Comparison of ENCODE assay signal across 24 mouse cellular contexts in the genomic region with DNA sequence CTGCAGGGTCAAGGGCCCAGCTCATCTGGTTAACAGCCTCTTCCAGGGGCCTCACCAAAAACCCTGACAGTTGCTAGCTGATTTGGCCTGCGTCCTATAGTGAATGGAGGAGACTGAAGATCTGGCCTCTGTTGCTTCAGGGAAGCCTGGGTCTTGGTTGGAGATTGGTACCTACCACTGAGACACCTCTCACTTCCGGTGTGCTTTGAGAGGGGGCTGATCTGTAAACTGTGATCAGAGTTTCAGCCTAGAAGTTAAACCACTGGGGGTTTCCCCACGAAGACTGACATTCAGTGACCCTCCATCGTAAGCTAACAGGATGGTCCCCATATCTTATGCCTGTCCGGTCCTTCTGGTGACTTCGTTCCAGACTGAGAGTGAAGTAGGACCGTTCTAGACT.
"Had no signal": no experiment of that assay in that cellular context is flagged by ENCODE, and none has a peak within 500 bp of the region (broad histone marks: within the 10 kb centered on the region; RNA-seq: fewer than 3 reads in every experiment).

No protein-coding gene starts in this region.

- H3K4me3 ChIP-seq: layer of hippocampus, adult 2 months; limb, embryonic 10.5 days; limb, embryonic 13.5 days; liver, embryonic 12.5 days; liver, embryonic 15.5 days; lung, embryonic 15.5 days; megakaryocyte, embryonic 14.5 days; midbrain, embryonic 10.5 days; neural tube, embryonic 12.5 days; neural tube, embryonic 15.5 days had no signal

- H3K9me3 ChIP-seq: limb, embryonic 10.5 days; limb, embryonic 13.5 days; liver, embryonic 12.5 days; liver, embryonic 15.5 days; lung, embryonic 15.5 days; megakaryocyte, embryonic 14.5 days; midbrain, embryonic 10.5 days; neural tube, embryonic 12.5 days; neural tube, embryonic 15.5 days had no signal

- H3K27ac ChIP-seq: kidney, postnatal 0 days; layer of hippocampus, adult 2 months; limb, embryonic 13.5 days; liver, embryonic 12.5 days; liver, embryonic 15.5 days; lung, embryonic 15.5 days; midbrain, embryonic 10.5 days; neural tube, embryonic 12.5 days; neural tube, embryonic 15.5 days; stomach, postnatal 0 days had no signal

- H3K9ac ChIP-seq: limb, embryonic 13.5 days; liver, embryonic 12.5 days; liver, embryonic 15.5 days; lung, embryonic 15.5 days; neural tube, embryonic 12.5 days; neural tube, embryonic 15.5 days had no signal

- H3K27me3 ChIP-seq: limb, embryonic 13.5 days; liver, embryonic 15.5 days; lung, embryonic 15.5 days; neural tube, embryonic 12.5 days; neural tube, embryonic 15.5 days had no signal

- H3K4me1 ChIP-seq: liver, embryonic 12.5 days; liver, embryonic 15.5 days; lung, embryonic 15.5 days; megakaryocyte, embryonic 14.5 days; midbrain, embryonic 10.5 days; neural tube, embryonic 12.5 days had no signal

- H3K36me3 ChIP-seq: liver, embryonic 12.5 days; liver, embryonic 15.5 days; lung, embryonic 15.5 days; midbrain, embryonic 10.5 days; neural tube, embryonic 12.5 days; neural tube, embryonic 15.5 days had no signal

- H3K4me2 ChIP-seq: limb, embryonic 13.5 days; liver, embryonic 12.5 days; liver, embryonic 15.5 days; lung, embryonic 15.5 days; neural tube, embryonic 12.5 days; neural tube, embryonic 15.5 days had no signal

- DNase-seq: layer of hippocampus, adult 9-11 months; liver; lung, adult 18-20 months; lung, postnatal 10 days; lung, postnatal 36 days; midbrain, embryonic 14.5 days; right cerebral cortex, adult 18-20 months; right cerebral cortex, postnatal 14 days; right cerebral cortex, postnatal 4 days; thymus, adult 2 months; thymus, postnatal 14 days; thymus, postnatal 4 days had no signal

- ATAC-seq: liver, embryonic 12.5 days had no signal
